Mouse (Mus musculus): ENCODE data around the gene Slc10a1. TPM values are rescaled to one million over a fixed set of nuclear protein-coding genes. Genes with fewer than 3 reads are reported as not detected.
A peak's percentile ranks its signal among the peaks of the same experiment; 100 is the strongest.
"Not testable (repeated sequence)": the region's sequence is repeated elsewhere in the genome, so short reads cannot be mapped to it uniquely, and the experiment has no call there.

The Slc10a1 gene
- polyA plus RNA-seq, 1 experiment from 2014 or later: 0.67 TPM

DNA sequence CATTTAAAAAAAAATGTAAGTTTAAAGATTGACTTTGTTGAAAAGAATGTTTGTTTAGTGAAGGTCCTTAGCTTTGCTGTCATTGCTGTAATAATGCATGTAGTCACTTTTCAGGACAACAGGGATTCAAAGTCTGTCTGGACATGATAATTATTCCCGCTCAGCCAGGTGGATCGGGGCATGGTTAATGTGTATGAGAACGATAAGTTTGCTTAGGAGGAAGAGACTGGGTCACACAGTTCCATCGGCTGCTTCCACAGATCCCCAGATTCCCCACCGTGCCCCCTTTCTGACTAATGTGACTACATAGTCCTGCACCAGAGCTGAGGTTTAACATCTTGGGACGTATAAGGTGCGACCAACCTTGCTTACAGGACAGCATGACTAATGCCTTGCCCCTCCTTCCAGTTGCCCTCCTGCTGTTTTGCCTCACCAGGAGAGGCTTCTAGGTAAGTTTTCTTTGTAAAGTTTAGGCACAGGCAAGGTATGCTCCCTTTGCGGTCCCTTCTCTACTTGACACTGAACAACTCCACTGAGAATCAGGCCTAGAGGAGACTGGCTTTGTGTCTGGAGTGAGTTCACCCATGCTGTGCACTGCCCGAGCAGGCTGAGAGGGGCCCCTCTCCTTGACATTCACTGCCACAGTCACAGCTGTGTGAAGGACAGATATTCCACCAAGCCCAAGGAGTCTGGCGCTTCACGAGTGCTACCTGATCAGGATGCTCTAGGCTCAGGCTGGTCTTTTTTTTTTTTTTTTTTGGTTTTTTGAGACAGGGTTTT lies 2.3 kb downstream of the Slc10a1 start:
- H3K9me3 ChIP-seq (replicated peaks): no peaks in the 10 kb centered on the region
- no peak overlapping the region for H3K27ac ChIP-seq (replicated peaks)
- no peaks in the 10 kb centered on the region for H3K4me1 ChIP-seq
- no peak overlapping the region for H3K4me2 ChIP-seq
- WGBS: 77% methylated on average over 11 of the region's 11 CpGs
- H3K27me3 ChIP-seq (replicated peaks): no peaks in the 10 kb centered on the region
- H3K9ac ChIP-seq (replicated peaks): no peak overlapping the region
- no peak for ATAC-seq (ENCODE audit: low FRiP score)
- H3K36me3 ChIP-seq: no peaks in the 10 kb centered on the region
- H3K4me3 ChIP-seq (replicated peaks): no peak overlapping the region

DNA sequence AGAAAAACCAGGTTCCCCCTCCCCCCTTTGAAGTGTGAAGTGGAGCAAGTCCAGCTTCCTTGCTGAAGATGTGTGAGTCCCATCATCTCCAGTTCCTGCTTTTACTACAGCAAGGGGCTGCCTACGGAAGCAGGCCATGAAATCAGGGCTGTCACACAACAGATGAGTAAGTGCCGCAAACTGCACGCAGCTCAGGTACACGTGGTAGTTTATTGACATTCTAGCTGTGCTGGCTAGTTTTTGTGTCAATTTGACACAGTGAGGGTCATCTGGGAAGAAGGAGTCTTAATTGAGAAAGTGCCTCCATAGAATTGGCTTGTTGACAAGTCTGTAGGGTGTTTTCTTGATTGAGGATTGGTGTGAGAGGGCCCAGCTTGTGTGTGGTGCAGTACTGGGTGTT lies 5.9 kb downstream of the Slc10a1 start:
- Histone ChIP-seq H3K4me3 (replicated peaks) (no peak overlapping the region), H3K27ac (replicated peaks) (no peak overlapping the region), H3K9me3 (replicated peaks) (no peaks in the 10 kb centered on the region), H3K4me1 (no peaks in the 10 kb centered on the region), H3K27me3 (replicated peaks) (no peaks in the 10 kb centered on the region), H3K4me2 (no peak overlapping the region), H3K36me3 (peaks cover 23% of the 10 kb centered on the region), H3K9ac (replicated peaks) (no peak overlapping the region)
- no peak for ATAC-seq (ENCODE audit: low FRiP score)
- 78% methylated on average over 4 of the region's 4 CpGs for WGBS

DNA sequence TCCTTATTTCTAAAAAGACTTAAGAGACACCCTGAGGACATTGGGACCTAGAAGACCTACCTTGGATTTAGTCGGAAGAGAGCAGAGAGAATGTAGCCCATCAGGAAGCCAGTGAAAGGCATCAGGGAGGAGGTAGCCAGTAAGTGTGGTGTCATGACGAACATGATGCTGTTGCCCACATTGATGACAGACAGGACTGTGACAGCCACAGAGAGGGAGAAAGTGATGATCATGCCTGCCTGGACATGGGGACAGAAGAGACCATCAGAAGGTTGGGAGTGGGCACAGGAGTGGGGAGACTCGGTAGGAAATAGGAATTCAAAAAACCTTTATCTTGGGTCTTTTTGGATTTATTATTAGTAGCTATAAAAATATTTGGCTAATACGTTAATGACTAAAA lies 10.5 kb downstream of the Slc10a1 start:
- WGBS: 89% methylated on average over 4 of the region's 4 CpGs
- Histone ChIP-seq H3K27ac (replicated peaks) (no peak overlapping the region), H3K4me2 (no peak overlapping the region), H3K4me1 (peaks cover 4% of the 10 kb centered on the region; the same call in 1 of the 2 replicates), H3K27me3 (replicated peaks) (no peaks in the 10 kb centered on the region), H3K9me3 (replicated peaks) (no peaks in the 10 kb centered on the region), H3K36me3 (peaks cover 66% of the 10 kb centered on the region), H3K4me3 (replicated peaks) (no peak overlapping the region), H3K9ac (replicated peaks) (no peak overlapping the region)
- ATAC-seq (ENCODE audit: low FRiP score): no peak

DNA sequence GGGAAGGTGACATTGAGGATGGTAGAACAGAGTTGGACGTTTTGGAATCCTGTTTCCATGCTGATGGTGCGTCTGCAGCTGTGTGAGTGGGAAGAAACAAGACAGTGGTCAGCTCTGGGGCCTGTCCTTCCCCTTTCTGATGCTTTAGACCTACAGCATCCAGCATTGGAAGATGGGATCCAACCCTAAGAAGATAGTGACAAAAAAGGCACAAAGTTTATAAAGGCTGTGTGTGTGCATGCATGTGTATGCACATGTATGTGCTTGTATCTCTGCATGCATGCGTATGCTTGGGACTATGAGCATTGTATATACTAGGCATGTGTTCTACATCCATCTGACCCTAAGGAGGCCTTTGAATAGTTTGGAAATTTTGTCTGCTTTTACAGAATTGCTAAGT lies 12.5 kb downstream of the Slc10a1 start:
- no peak overlapping the region for H3K9ac ChIP-seq (replicated peaks)
- no peak for ATAC-seq (ENCODE audit: low FRiP score)
- no peak overlapping the region for H3K4me3 ChIP-seq (replicated peaks)
- H3K36me3 ChIP-seq: peaks cover 83% of the 10 kb centered on the region
- peaks cover 10% of the 10 kb centered on the region for H3K4me1 ChIP-seq
- 92% methylated on average over 3 of the region's 3 CpGs for WGBS
- no peaks in the 10 kb centered on the region for H3K27me3 ChIP-seq (replicated peaks)
- no peak overlapping the region for H3K27ac ChIP-seq (replicated peaks)
- H3K9me3 ChIP-seq (replicated peaks): no peaks in the 10 kb centered on the region
- no peak overlapping the region for H3K4me2 ChIP-seq

DNA sequence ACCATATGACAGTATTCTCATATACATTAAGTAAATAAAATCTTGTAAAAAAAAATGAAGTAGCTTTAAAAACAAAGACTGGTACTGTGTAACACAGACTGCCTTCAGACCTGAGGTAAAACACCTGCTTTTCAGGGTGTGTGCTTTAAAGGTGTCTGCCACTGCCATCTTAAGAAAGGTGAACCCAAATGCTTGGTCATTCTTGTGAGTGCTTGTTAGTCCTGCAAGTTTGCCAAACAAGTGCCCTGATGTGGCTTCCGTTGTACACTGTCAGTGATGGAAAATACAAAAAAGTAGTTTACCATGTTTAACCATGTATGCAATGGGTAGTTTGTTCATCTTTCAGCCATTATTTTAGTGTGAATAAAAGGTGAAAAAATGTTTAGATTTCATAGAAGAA lies 16.0 kb downstream of the Slc10a1 start:
- Histone ChIP-seq H3K36me3 (peaks cover 82% of the 10 kb centered on the region), H3K27ac (replicated peaks) (no peak overlapping the region), H3K4me3 (replicated peaks) (no peak overlapping the region), H3K9me3 (replicated peaks) (no peaks in the 10 kb centered on the region), H3K4me1 (peaks cover 11% of the 10 kb centered on the region), H3K4me2 (no peak overlapping the region), H3K27me3 (replicated peaks) (no peaks in the 10 kb centered on the region), H3K9ac (replicated peaks) (no peak overlapping the region)
- WGBS: 92% methylated on average over 1 of the region's 1 CpGs
- ATAC-seq (ENCODE audit: low FRiP score): no peak

DNA sequence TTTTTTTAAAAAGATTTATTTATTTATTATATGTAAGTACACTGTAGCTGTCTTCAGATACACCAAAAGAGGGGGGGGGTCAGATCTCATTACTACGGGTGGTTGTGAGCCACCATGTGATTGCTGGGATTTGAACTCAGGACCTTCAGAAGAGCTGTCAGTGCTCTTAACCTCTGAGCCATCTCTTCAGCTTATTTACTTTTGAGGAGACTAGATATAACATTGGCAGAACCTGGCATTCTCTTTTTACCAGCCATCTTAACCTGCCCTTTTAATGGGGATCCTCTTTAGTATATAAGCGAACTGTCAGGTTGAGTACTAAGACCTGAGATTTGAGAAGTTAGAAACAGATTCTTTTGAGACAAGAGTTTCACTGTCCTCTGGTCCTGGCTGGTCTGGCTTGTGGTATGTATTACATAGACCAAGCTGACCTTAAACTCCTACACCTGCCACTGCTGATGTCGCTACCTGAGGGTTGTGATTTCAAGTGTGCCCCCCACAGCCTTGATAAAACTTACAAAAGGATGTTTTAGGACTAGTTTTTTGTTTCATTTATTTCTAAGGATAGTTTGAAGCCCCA lies 16.8 kb downstream of the Slc10a1 start:
- no peaks in the 10 kb centered on the region for H3K9me3 ChIP-seq (replicated peaks)

DNA sequence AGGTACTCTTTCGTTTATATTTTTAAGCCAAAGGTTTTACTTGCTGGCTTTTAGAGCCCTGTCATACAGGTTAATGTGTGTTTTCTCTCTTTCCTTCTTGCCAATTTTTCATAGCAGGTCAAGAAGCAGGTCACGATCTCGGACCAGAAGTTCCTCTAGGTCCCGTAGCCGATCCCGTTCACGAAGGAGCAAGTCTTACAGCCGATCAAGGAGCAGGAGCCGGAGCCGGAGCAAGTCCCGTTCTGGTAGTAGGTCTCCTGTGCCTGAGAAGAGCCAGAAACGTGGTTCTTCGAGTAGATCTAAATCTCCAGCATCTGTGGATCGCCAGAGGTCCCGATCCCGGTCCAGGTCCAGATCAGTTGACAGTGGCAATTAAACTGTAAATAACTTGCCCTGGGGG lies 18.9 kb downstream of the Slc10a1 start:
- H3K9me3 ChIP-seq (replicated peaks); H3K4me2 ChIP-seq; H3K27ac ChIP-seq (replicated peaks); H3K27me3 ChIP-seq (replicated peaks); H3K4me3 ChIP-seq (replicated peaks); ATAC-seq (ENCODE audit: low FRiP score); H3K9ac ChIP-seq (replicated peaks): not testable (repeated sequence)
- Histone ChIP-seq H3K36me3 (peaks cover 61% of the 10 kb centered on the region), H3K4me1 (peaks cover 22% of the 10 kb centered on the region)
- 97% methylated on average over 16 of the region's 16 CpGs for WGBS

More for the DNA sequence above, 16.8 kb downstream of the Slc10a1 start:
- Histone ChIP-seq H3K4me3 (replicated peaks) (no peak overlapping the region), H3K4me2 (no peak overlapping the region), H3K27me3 (replicated peaks) (no peaks in the 10 kb centered on the region), H3K4me1 (peaks cover 18% of the 10 kb centered on the region), H3K27ac (replicated peaks) (no peak overlapping the region), H3K9ac (replicated peaks) (no peak overlapping the region), H3K36me3 (peaks cover 80% of the 10 kb centered on the region)
- 98% methylated on average over 3 of the region's 3 CpGs for WGBS
- no peak for ATAC-seq (ENCODE audit: low FRiP score)

DNA sequence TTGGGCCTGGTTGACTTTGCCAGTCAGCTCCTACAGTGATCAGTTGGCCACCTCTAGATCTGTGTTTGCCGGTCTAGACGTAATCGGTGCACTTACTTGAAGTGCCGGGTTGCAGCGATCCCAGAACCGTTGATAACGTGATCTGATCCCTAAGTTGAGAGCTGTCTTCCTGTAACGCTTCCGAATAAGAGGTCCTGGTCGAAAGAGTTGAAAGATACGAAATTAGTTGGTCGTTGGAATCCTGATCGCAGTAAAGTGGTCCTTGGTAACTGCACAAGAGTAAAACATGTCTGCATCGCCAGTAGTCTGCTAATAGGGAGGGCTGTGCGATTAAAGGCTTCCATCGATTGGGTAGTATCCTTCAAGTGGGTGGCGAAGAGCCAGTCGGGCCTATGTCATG lies 20.3 kb downstream of the Slc10a1 start:
- no peaks in the 10 kb centered on the region for H3K9me3 ChIP-seq (replicated peaks)
- H3K4me2 ChIP-seq: no peak overlapping the region
- H3K27me3 ChIP-seq (replicated peaks): no peaks in the 10 kb centered on the region
- ATAC-seq (ENCODE audit: low FRiP score): no peak
- 96% methylated on average over 18 of the region's 18 CpGs for WGBS
- H3K9ac ChIP-seq (replicated peaks): no peak overlapping the region
- no peak overlapping the region for H3K27ac ChIP-seq (replicated peaks)
- H3K36me3 ChIP-seq: peaks cover 47% of the 10 kb centered on the region
- H3K4me1 ChIP-seq: peaks cover 18% of the 10 kb centered on the region
- H3K4me3 ChIP-seq (replicated peaks): no peak overlapping the region

DNA sequence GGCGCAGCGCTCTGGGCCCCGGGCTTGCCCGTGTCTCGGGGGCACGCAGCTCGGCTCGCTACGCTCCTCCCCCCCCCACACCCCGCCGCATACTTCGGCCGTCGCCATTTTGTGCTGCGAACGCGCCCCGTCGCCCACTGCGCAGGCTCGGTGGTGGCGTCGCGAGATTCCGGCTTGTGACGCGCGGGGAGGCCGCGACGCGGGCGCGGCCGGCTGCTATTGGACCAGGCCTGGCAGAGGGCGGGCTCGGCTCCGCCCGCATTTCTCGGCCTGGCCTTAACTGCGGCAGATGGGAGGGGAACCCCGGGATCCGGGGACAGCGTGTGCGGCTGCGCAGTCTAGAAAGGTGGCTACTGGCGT lies 22.5 kb downstream of the Slc10a1 start:
- WGBS: under 1% methylated on average over 44 of the region's 47 CpGs

DNA sequence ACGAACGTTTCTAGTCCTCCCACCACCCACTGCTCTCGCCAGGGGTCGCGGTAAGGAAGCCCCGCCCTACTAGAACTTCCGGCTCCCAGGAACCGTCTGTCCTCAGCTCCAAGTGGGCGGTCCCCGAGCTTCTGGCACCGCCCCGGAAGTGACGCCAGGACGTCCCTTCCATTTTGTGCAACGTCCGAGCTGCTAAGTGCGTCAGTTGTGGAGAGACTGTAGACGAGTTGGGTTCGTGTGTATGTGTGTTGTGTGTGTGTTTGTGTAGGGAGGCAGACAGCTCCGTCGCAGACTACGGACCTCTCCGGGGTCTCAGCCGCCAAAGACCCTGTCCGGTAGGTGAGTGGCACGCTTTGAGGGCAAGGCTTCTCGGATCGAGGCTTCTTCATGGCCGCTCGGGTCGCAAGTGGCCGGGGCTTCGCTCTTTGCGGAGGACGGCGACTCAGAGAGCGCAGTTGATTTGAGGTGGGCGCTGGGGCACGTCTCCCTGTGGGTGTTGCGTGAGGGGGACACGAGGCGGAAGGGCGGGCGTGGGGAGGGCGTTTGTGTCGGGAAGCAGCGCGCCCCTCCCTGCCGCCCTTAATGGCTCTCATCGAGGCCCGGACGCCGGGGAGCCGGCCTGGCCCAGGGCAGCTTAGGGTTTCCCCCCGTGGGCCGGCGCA lies 23.0 kb downstream of the Slc10a1 start, which contains the start of gene Srsf5:
Srsf5 (plus strand) TSS at position 171 of the 662 bp plus-strand sequence.
- ATAC-seq (ENCODE audit: low FRiP score): peak; percentile 95
- H3K27me3 ChIP-seq (replicated peaks): no peaks in the 10 kb centered on the region
- H3K36me3 ChIP-seq: peaks cover 23% of the 10 kb centered on the region
- H3K9ac ChIP-seq (replicated peaks): peak within 1 kb of the TSS; percentile 94
- H3K4me3 ChIP-seq (replicated peaks): peak within 1 kb of the TSS; percentile 96
- H3K4me2 ChIP-seq: peak within 1 kb of the TSS; percentile 73
- H3K4me1 ChIP-seq: peaks cover 12% of the 10 kb centered on the region
- H3K9me3 ChIP-seq (replicated peaks): no peaks in the 10 kb centered on the region
- under 1% methylated on average over 54 of the region's 57 CpGs for WGBS
- H3K27ac ChIP-seq (replicated peaks): peak within 1 kb of the TSS; percentile 98

More for the DNA sequence above, 22.5 kb downstream of the Slc10a1 start:
- Histone ChIP-seq H3K27me3 (replicated peaks) (no peaks in the 10 kb centered on the region), H3K4me2 (peak overlapping the region; percentile 73), H3K9ac (replicated peaks) (peak overlapping the region; percentile 94), H3K4me1 (peaks cover 12% of the 10 kb centered on the region), H3K9me3 (replicated peaks) (no peaks in the 10 kb centered on the region), H3K4me3 (replicated peaks) (peak overlapping the region; percentile 96), H3K27ac (replicated peaks) (peak overlapping the region; percentile 98), H3K36me3 (peaks cover 28% of the 10 kb centered on the region)
- ATAC-seq (ENCODE audit: low FRiP score): peak; percentile 97

DNA sequence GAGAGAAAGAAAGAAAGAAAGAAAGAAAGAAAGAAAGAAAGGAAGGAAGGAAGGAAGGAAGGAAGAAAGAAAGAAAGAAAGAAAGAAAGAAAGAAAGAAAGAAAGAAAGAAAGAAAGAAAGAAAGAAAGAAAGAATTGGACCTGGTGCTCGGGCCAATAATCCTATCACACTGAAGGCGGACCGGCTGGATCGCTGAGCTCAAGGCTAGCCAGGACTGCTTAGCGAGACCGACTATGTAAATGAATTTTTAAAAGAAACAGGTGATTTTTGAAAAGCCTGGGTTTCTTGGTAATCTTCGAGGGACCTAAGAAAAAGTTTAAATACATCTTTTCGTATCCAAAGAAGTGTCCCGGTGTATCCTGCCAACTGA lies 23.6 kb downstream of the Slc10a1 start:
- peak overlapping the region; percentile 94; the same call in 1 of the 2 replicates for H3K9ac ChIP-seq (replicated peaks)

DNA sequence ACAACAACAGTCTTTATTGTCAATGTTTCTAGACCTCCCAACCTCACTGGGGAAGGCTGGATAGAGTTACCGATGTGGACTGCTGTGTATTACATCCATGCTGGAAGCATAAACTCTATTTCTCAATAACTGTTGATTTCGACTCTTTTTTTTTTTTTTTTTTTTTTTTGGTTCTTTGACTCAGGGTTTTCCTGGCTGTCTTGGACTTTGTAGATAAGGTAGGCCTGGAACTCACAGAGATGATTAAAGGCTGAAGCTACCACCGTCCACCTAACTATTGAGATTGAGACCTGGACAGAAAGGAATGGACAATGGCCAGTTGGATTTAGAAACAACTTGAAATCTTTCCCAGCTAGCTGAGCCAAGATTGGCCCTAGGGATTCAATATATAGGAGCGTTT lies 24.3 kb downstream of the Slc10a1 start:
- Histone ChIP-seq H3K36me3 (peaks cover 18% of the 10 kb centered on the region), H3K9me3 (replicated peaks) (no peaks in the 10 kb centered on the region), H3K9ac (replicated peaks) (no peak overlapping the region), H3K4me3 (replicated peaks) (no peak overlapping the region), H3K27me3 (replicated peaks) (no peaks in the 10 kb centered on the region), H3K4me1 (peaks cover 12% of the 10 kb centered on the region), H3K4me2 (no peak overlapping the region), H3K27ac (replicated peaks) (no peak overlapping the region)
- WGBS: 97% methylated on average over 4 of the region's 4 CpGs
- ATAC-seq (ENCODE audit: low FRiP score): no peak

More for the DNA sequence above, 23.6 kb downstream of the Slc10a1 start:
- peak overlapping the region; percentile 49 for H3K4me2 ChIP-seq
- H3K27ac ChIP-seq (replicated peaks): peak overlapping the region; percentile 98
- peak; percentile 46; the same call in 1 of the 2 replicates for ATAC-seq (ENCODE audit: low FRiP score)
- H3K4me3 ChIP-seq (replicated peaks): peak overlapping the region; percentile 96
- 0% methylated on average over 9 of the region's 9 CpGs for WGBS
- H3K36me3 ChIP-seq: peaks cover 23% of the 10 kb centered on the region
- not testable (repeated sequence) for H3K27me3 ChIP-seq (replicated peaks); H3K9me3 ChIP-seq (replicated peaks)
- H3K4me1 ChIP-seq: peaks cover 12% of the 10 kb centered on the region

Data from neural tube, embryonic 15.5 days (tissue).